15 mouse cellular contexts compared by ENCODE assay signal in the genomic region with DNA sequence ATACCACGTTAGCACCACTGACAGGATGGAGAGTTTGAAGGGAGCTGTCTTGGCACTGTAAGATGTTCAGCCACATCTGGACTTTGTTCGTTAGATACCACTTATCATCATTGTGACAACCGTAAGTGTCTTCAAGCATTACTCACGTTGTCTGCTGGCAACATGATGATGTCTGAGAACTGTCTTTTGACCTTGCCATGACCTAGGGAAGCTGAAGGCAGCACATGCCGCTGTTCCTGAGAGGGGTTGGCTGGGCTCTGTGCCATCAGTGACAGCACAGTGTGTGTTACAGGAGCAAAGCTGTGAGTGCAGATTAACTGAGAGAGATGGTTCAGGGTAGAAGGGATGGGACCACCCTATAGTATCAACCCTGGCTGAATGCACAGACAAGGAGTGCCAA. TPM values are rescaled to one million over a fixed set of nuclear protein-coding genes. Genes with fewer than 3 reads are reported as not detected.
DNase-seq lines count a peak whose midpoint lies in the region; ATAC-seq lines count a peak whose summit lies in the region.
"Had no signal": no experiment of that assay in that cellular context is flagged by ENCODE, and none has a peak within 500 bp of the region (broad histone marks: within the 10 kb centered on the region; RNA-seq: fewer than 3 reads in every experiment).

No protein-coding gene starts in this region.

- H3K27ac ChIP-seq in limb, embryonic 13.5 days, result no peak overlapping the region
- H3K27ac ChIP-seq in limb, embryonic 10.5 days, result no peak overlapping the region
- H3K27ac ChIP-seq in heart, embryonic 14.5 days (replicated peaks in 1 of 2; ENCODE audit: control insufficient read depth in 1 of 2, insufficient read depth in 1 of 2, low read depth in 2 of 2, low read length in 2 of 2), result peak overlapping the region; percentile 84 to 95
- H3K27ac ChIP-seq in liver, embryonic 13.5 days, result peak overlapping the region; percentile 50; the same call in 1 of the 2 replicates
- H3K27ac ChIP-seq: kidney, embryonic 15.5 days; midbrain, embryonic 12.5 days; neural tube, embryonic 15.5 days had no signal

- H3K36me3 ChIP-seq in limb, embryonic 13.5 days, result no peaks in the 10 kb centered on the region
- no peaks in the 10 kb centered on the region for H3K36me3 ChIP-seq in limb, embryonic 10.5 days
- no peaks in the 10 kb centered on the region for H3K36me3 ChIP-seq in heart, embryonic 14.5 days (ENCODE audit: control insufficient read depth, insufficient read depth, low read length)
- no peaks in the 10 kb centered on the region for H3K36me3 ChIP-seq in liver, embryonic 13.5 days
- H3K36me3 ChIP-seq: kidney, embryonic 15.5 days; midbrain, embryonic 12.5 days; neural tube, embryonic 15.5 days had no signal

- ATAC-seq in limb, embryonic 13.5 days (ENCODE audit: low FRiP score, low read depth), result 0 out of 2 replicates have a peak, but pooled peaks have one; percentile 44
- peak; percentile 91 for ATAC-seq in heart, embryonic 14.5 days (ENCODE audit: insufficient number of reproducible peaks, insufficient read depth, low FRiP score, low read depth)
- ATAC-seq in liver, embryonic 13.5 days (ENCODE audit: low read depth), result peak; percentile 59

- DNase-seq in limb, embryonic 10.5 days (ENCODE audit: low spot score), result no peak
- no peak for DNase-seq in liver, embryonic 13.5 days
- peak; percentile 15 for DNase-seq in skeletal muscle tissue, adult 2 months (ENCODE audit: low read depth, low spot score)
- DNase-seq in kidney, postnatal 36 days, result no peak
- no peak for DNase-seq in natural killer cell, adult 2 months (ENCODE audit: low spot score in 2 of 2)
- DNase-seq: cerebellum, adult 2 months; gastrocnemius, postnatal 25 days; right cerebral cortex, postnatal 4 days; thymus, postnatal 36 days had no signal

- WGBS in limb, embryonic 13.5 days, result 66% methylated on average over 5 of the region's 5 CpGs
- WGBS in limb, embryonic 10.5 days, result 51% methylated on average over 5 of the region's 5 CpGs
- WGBS in heart, embryonic 14.5 days, result 4% methylated on average over 5 of the region's 5 CpGs
- 41% methylated on average over 5 of the region's 5 CpGs for WGBS in liver, embryonic 13.5 days (ENCODE audit: insufficient replicate concordance)

- H3K9ac ChIP-seq in limb, embryonic 13.5 days, result no peak overlapping the region
- H3K9ac ChIP-seq in heart, embryonic 14.5 days (ENCODE audit: low read length), result no peak overlapping the region
- H3K9ac ChIP-seq in liver, embryonic 13.5 days, result no peak overlapping the region
- H3K9ac ChIP-seq: kidney, embryonic 15.5 days; midbrain, embryonic 12.5 days; neural tube, embryonic 15.5 days had no signal

- no peaks in the 10 kb centered on the region for H3K4me1 ChIP-seq in limb, embryonic 13.5 days
- H3K4me1 ChIP-seq in limb, embryonic 10.5 days, result no peaks in the 10 kb centered on the region
- peaks cover 17 to 19% of the 10 kb centered on the region in 2 experiments for H3K4me1 ChIP-seq in heart, embryonic 14.5 days (ENCODE audit: control insufficient read depth in 2 of 2, insufficient read depth in 2 of 2, low read length in 2 of 2)
- H3K4me1 ChIP-seq in liver, embryonic 13.5 days (replicated peaks), result peaks cover 15% of the 10 kb centered on the region
- H3K4me1 ChIP-seq: midbrain, embryonic 12.5 days; neural tube, embryonic 15.5 days had no signal

- no peaks in the 10 kb centered on the region for H3K27me3 ChIP-seq in limb, embryonic 13.5 days
- no peaks in the 10 kb centered on the region for H3K27me3 ChIP-seq in limb, embryonic 10.5 days (ENCODE audit: low read depth, poor library complexity, severe bottlenecking)
- no peaks in the 10 kb centered on the region for H3K27me3 ChIP-seq in heart, embryonic 14.5 days (ENCODE audit: control insufficient read depth, insufficient read depth, low read length)
- no peaks in the 10 kb centered on the region for H3K27me3 ChIP-seq in liver, embryonic 13.5 days
- H3K27me3 ChIP-seq: kidney, embryonic 15.5 days; midbrain, embryonic 12.5 days; neural tube, embryonic 15.5 days had no signal

- no peak overlapping the region for H3K4me3 ChIP-seq in limb, embryonic 13.5 days
- H3K4me3 ChIP-seq in limb, embryonic 10.5 days, result no peak overlapping the region
- no peak overlapping the region for H3K4me3 ChIP-seq in heart, embryonic 14.5 days (ENCODE audit: control insufficient read depth in 1 of 2, insufficient read depth in 1 of 2, low read depth in 1 of 2, low read length in 2 of 2)
- H3K4me3 ChIP-seq in liver, embryonic 13.5 days (replicated peaks), result no peak overlapping the region
- H3K4me3 ChIP-seq: erythroblast, embryonic 14.5 days; kidney, embryonic 15.5 days; midbrain, embryonic 12.5 days; neural tube, embryonic 15.5 days had no signal

- no peak overlapping the region for H3K4me2 ChIP-seq in limb, embryonic 13.5 days (replicated peaks)
- no peak overlapping the region for H3K4me2 ChIP-seq in heart, embryonic 14.5 days (ENCODE audit: low read length)
- H3K4me2 ChIP-seq in liver, embryonic 13.5 days, result no peak overlapping the region
- H3K4me2 ChIP-seq: kidney, embryonic 15.5 days; midbrain, embryonic 12.5 days; neural tube, embryonic 15.5 days had no signal

- H3K9me3 ChIP-seq in limb, embryonic 13.5 days, result no peaks in the 10 kb centered on the region
- H3K9me3 ChIP-seq in limb, embryonic 10.5 days (replicated peaks), result no peaks in the 10 kb centered on the region
- H3K9me3 ChIP-seq in heart, embryonic 14.5 days (ENCODE audit: control insufficient read depth, low read length), result no peaks in the 10 kb centered on the region
- no peaks in the 10 kb centered on the region for H3K9me3 ChIP-seq in liver, embryonic 13.5 days (replicated peaks)
- H3K9me3 ChIP-seq: kidney, embryonic 15.5 days; midbrain, embryonic 12.5 days; neural tube, embryonic 15.5 days had no signal

RNA-seq across cellular contexts. Expression of a gene that starts 3.6 kb away (rescaled TPM):
- 16.8 and 18.4 TPM in 2 replicates for polyA plus RNA-seq in limb, embryonic 13.5 days (2015; fragmentation: Nextera tagmentation; extraction: Ambion mirVana)
- 5.5 and 6.2 TPM in 2 replicates for polyA plus RNA-seq in limb, embryonic 10.5 days (2016; fragmentation: Nextera tagmentation; extraction: Ambion mirVana)
- polyA plus RNA-seq in heart, embryonic 14.5 days (2014; fragmentation: Nextera tagmentation; extraction: Ambion mirVana), result 114 and 117 TPM in 2 replicates
- polyA plus RNA-seq in liver, embryonic 13.5 days (2015; fragmentation: Nextera tagmentation; extraction: Ambion mirVana), result 9.7 and 11.3 TPM in 2 replicates

Comparison
In these comparisons a context has a peak if more than half of its experiments do, and no peak if none do; other contexts are left out.
1. H3K27ac ChIP-seq: peak in heart, embryonic 14.5 days (2 of 2) and liver, embryonic 13.5 days (single experiment); none in limb, embryonic 13.5 days (single experiment) and limb, embryonic 10.5 days (single experiment).
2. Peak in every context shown above with its lines, with median percentiles within 50 percentile points of each other: ATAC-seq.